Mouse (Mus musculus) MEL-GATA-1-ER (cell line): ENCODE measurements around the gene Mpig6b.
A peak's percentile ranks its signal among the peaks of the same experiment; 100 is the strongest.

Source experiments
- DNase-seq: peaks from one replicate; pipeline ENCODE4 v3.0.0-alpha.2; 2012; ENCODE audit warnings: low read depth; ENCODE audit errors: extremely low read depth

The Mpig6b gene

DNA sequence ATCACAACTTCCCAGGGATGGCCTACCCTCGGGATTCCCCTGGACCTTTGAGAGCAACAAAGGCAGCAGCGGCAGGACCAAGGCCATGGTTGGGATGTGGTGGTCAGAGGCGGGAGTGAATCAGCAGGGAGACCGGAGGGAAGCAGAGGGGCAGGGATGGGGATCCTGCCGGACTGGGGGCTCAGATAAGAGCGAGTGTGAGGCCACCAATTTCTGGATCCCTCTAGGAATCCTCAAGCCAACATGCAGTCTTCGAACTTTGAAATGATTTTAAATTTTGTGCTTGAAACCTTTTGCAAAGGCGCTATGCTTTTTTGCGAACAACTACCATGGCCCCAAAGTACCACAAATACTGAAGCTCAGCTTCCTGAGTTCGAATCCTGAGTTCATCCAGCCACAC is at the start of gene Mpig6b:
Gene Mpig6b (minus strand): TSS at position 101 of the 400 bp plus-strand sequence.
- no peak for DNase-seq

DNA sequence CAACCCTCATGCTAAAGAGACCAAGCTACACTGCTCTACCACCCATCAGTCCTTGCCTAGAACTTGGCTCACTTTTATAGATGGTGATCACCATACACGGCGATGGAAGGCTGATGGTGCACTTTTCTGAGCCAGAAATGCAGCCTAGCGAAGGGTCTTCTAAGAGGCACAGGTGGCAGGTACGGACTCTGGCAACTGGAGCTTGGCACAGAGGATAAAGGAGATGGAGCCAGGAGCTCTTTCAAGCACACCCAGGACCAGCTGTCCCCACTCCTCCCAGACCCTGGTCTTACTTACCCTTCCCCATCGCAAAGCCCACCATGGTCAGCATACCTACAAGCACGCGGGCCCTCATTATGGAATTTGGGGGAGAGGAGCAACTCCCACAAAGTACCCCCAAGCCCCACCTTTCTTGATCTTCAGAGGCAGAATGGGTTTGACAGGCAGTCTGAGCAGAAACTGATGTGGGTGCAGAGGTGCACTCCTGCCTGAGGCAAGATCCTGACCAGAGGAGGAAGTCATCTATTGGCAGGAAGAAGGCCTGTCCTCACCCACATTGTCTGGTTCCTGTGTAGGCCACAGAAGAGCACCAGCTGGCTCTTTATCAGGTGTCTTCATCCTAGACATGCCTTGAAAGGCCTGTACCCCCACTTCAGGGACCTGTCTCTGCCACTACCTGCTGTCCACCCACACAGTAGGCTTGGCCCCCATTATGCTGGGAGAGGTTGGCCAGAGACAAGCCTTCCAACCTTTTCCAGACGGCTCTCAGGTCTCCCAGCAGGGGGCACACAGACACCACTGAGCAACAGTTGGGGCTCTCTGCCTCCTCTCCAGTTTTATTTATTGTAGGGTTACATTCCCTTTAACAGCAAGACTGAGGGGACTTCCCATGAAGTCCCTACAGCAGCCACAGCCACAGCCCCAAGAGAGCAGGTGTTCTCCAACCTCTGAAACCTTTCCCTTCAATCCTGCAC is 49.3 kb upstream of the Mpig6b start, which contains the start of gene Ly6g5b:
Gene Ly6g5b (minus strand): TSS at position 383 of the 974 bp plus-strand sequence.
- peak; percentile 17 for DNase-seq

GRCm38 (mm10) chr17:35111774-35112173 is 45.8 kb upstream of the Mpig6b start:
- DNase-seq, result no peak

DNA sequence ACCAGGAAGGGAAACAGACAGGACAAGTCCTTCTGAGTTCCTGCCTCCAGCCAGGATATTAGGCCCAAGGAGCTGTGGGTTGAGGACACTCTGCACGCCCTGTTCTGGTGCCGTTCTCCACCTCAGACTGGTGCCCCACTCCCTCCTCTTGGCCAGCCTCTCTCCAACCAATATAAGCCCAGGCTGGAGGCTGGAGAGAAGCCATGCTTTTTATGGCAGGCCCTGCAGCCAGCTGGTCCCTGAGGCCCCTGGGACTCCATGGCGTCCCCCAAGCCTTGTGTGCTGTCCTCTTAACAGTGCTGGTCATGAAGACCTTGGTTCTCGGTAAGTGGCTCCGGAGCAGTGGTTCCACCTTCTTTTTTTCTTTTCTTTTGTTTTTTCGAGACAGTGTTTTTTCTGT is 42.1 kb upstream of the Mpig6b start, which contains the start of gene Ly6g5c:
Gene Ly6g5c (plus strand): TSS at position 183 of the 400 bp plus-strand sequence.
- no peak for DNase-seq

- DNase-seq, result no peak
Measured at GRCm38 (mm10) chr17:35106522-35106921, 40.5 kb upstream of the Mpig6b start.

DNA sequence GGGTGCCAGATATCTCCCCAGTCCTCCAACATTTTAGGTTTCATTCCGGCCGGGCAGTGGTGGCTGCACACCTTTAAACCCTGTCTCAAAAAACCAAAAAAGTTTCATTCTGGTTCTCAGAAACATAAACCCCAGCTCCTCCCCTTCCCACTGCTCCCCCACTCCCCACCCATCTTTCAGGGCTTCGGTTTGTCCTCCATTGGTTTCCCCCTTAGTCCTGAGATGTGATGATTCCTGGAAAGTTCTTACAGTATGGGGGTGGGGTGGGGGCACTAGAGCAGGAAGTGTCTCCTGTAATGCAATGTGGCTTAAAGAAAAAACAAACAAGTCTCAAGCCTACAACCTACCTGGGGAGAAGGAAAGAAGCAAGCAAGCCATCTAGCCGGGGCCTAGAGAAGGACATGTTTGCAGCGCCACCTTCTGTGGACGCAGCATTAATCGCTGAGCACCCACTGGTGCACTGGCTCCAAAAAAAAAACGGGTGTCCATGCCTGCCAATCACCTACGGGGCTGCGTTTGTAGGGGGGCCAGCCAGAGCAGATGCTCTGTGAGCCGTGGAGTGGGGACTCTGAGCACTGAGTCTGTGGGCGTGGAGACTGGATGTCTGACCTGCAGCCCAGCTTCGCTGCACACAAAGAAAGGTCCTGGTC is 39.9 kb upstream of the Mpig6b start:
- no peak for DNase-seq

DNA sequence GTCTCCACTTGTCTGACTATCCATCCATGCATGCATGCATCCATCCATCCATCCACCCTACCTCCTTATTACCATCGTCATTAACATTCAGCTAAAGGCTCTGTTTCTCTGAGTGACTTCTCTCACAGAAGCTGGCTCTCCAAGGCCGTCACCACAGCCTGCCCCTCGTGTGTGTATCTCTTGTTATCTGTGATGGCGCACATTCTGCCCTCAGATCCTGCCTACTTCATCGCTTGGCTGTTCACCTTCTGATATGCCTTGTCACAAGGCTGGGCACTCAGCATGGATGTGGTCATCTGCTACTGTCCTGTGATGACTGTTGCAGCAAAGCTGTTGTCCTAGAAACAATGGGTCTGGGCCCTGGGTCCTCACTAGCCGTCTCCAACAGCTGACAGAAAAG is 38.8 kb upstream of the Mpig6b start:
- DNase-seq, result peak; percentile 79

DNA sequence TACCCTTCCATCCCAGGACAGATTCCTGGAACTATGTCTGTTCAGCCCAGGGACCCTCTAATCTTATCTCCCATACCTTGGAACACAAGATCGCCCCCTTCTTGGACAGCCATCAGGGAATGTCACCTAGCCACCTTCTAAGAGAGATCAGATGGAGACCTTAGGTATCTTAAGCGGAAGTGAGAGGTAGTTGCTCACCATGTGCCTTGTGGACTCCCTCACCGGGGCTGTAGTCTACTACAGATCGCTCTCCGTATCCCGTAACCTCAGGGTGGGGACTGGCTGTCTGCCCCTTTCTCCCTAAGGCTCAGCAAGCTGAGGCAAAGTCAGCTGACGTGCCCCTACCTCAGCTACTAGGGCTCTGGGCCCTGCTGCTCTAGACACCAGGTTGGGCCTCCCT is 38.1 kb upstream of the Mpig6b start:
- no peak for DNase-seq

DNA sequence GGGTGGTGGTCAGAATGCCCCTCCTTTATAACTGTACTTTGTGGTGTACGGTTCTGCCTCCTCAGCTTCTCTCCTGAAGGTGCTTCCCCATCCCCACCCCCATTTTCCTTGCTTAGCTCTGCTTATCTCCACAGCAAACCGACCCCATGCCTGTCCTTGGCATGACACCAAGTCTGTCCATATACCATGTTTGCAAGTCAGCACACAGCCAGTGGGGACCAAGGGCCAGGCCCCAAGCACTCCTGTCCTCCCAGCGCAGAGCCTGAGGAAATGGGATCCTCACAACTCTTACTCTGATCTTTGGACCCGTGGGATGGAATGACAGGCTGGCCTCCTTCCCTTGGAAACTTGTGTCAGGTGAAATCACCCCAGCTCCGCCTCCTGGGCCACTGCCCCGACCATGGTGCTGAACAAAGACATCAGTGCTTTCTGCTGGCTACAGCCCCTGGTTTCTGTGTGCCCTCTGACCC is 37.3 kb upstream of the Mpig6b start:
- DNase-seq, result peak; percentile 93

GRCm38 (mm10) chr17:35102299-35102698 is 36.3 kb upstream of the Mpig6b start:
- DNase-seq, result no peak

DNA sequence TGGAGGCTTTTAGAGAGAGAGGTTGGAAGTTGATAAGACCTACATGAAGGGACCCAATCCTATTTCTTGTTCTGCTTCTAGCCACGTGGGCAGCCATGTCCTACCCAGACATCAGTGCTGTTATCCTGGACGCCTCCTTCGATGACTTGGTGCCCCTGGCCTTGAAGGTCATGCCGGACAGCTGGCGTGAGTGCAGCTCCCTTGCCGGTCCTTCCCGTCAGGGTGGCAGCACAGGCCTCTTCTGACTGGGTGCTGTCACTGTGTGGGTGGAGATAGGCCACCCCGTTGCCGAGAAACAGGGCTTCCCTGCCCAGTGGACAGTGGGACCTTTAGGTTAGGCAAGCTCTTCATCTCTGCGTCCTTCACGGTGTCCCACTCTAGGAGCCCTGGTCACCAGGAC is 35.2 kb upstream of the Mpig6b start:
- no peak for DNase-seq

GRCm38 (mm10) chr17:35100196-35100765 is 34.3 kb upstream of the Mpig6b start:
- no peak for DNase-seq

GRCm38 (mm10) chr17:35097164-35097655 is 31.2 kb upstream of the Mpig6b start:
- DNase-seq, result no peak

- no peak for DNase-seq
Measured at GRCm38 (mm10) chr17:35096597-35096996, 30.6 kb upstream of the Mpig6b start.

DNA sequence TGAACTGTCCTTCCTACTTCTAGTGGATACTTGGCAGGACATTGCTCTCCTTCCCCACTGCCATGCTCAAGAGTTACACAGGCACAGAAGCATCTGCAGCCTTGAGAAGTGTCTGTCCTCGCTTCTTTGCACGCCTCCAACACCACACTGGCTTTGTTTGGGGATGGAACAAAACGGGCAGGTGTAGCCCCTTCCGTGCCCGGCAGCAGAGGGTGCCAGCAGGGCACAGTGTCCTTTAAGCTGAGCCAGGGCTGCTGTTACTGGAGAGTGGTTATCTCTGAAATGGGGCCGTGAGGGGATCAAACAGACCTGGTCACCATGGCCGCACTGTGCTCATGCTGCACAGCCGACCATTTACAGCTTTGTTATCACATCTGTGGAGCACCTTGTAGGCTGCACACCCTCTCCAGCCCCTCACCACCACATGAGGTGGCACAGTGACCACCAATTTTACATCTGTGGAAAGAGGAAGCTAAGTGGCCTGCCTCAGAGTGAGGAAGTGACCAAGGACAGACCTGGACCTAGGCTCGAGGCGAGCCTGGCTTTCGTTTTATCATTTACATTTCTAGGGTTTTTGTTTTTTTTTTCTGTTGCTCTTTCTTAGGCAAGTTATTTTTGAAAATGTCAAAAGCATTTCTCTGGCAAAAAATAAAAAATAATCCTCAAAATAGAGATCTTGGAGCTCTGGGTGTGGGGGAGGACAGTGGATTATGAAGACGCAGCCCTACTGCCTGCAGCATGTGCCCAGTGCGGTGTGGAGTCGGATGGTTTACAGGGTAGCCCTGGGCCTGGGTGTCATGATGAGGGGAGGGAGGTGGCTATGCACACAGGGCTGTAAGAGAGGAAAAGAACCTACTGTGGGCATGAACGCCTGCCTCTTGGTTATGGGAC is 28.7 kb upstream of the Mpig6b start:
- DNase-seq, result no peak

DNA sequence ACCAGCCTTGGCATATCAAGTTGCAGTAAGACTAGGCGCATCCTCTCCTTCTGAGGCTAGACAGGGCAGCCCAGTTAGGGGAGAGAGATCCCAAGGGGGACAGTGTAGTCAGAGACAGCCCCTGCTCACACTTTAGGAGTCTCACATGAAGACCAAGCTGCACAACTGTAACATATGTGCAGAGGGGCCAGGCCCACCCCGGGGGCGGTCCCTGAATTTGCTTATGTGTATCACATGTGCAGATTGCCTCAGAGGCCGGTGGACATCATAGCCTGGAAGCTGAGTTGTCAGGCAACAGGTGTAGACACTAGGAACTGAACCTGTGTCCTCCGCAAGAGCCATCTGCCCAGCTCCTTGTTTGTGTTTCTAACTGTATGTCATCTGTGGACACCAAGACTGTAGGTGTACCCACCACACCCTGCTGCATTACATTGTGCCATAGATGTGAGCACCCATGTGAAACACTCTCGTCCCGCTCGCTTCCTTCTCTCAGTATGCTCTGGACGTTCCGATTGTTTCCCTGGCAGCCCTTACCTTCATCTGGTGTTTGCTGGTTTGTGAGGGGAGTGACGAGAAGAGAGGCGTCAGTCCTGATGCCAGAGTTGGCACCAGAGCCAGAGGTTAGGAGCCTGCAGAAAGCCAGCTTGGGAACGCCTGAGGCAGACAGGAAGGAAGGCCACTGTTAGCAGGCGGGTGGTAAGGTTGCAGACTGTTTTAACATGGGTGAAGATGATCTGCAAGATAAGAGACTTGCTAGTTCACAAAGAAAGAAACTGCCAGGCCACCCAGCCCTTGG is 26.6 kb upstream of the Mpig6b start:
- DNase-seq, result no peak

DNA sequence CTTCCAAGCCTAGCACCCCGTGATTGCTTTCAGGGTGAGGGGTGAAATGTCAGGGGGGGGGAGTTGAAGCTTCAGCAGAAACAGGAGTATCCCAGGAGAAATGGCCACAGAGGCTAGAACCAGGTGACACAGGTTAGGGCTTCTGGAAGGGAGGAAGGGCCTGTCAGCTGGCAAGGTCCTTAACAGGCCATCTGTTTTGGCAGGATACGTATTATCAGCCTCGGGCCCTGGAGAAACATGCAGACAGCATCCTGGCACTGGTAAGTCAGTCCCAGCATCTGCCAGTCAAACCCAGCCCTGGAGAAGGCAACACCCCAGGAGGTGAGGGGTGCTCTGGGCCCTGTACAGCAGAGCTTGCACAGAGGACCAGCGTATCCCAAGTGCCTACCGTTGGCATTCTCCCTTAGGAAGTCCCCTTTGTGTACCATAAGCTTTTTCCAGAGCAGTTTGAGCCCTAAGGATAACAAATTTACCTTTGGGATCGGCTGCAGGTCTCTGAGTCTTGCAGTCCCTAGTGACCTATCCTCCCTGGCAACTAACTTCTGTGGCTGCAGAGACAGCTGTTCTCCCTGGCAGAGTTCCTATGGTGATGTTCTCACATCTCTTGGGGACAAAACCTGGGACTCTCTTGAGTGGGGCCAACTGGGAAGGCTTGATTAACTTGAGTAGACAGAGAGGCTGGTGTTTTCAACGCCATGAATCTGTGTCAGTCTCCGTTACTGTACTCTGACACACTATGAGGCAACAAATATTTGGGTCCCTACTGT is 24.4 kb upstream of the Mpig6b start:
- DNase-seq, result no peak

DNA sequence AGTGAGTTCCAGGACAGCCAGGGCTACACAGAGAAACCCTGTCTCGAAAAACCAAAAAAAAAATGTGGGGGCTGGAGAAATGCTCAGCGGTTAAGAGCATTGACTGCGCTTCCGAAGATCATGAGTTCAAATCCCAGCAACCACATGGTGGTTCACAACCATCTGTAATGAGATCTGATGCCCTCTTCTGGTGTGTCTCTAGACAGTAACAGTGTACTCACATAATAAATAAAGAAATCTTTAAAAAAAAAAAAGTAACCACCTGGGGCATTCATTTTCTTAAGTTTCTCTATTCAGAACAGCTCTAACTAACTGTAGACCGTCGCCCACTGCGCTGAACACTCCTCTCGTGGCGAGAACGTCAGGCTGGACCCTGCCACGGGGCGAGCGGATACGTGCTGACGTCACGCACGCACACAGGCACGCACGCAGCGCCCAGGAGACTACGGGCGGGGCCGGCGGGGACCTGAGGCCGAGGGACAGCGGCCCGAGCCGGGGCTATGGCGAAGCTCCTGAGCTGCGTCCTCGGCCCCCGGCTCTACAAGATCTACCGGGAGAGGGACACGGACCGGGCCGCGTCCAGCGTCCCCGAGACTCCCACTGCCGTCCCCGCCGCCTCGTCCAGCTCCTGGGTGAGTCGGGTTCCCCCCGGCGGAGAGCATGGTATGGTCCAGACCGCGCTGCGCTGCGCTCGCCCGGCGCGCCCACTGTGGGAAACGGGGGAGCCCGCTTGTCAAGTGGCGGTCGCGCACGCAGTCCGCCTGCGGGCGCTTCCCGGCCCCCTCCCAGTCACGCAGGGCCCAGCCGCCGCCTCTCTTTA is 23.1 kb upstream of the Mpig6b start, which contains the start of gene Abhd16a:
Gene Abhd16a (plus strand): TSS at position 439 of the 820 bp plus-strand sequence.
- DNase-seq, result peak; percentile 74
